Mouse (Mus musculus): ENCODE measurements at regions not wholly inside any gene's neighbourhood (a gene's known extent, or its start where the extent isn't known, plus 50 kb on each side); places are given as distances from the start of the nearest gene placed in this dataset.

DNA sequence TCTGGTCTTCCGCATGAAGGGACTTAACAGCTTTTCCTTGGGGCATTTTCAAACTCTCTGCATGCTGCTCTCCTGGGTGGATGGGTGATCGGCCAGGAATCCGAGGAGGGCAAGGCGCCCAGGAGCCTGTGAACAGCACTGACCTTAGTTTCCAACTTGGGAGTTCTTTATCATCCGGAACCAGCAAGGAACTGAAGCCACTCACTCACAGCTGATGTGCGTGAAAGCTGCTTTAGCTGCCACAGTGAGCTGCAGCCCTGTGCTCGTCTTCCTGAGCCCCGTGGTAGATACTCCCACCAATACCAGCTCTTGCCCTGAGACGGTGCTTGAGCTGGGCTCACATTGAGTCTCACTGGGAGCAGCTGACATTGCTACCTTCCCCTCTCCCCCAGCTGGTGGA lies 273.9 kb upstream of the Prox1 start:
- H3K4me3 ChIP-seq = no peak overlapping the region
- H3K4me1 ChIP-seq = peaks cover 20% of the 10 kb centered on the region
- no peaks in the 10 kb centered on the region for H3K9me3 ChIP-seq
- DNase-seq (ENCODE audit: extremely low spot score, low spot score) = no peak
- WGBS = 61% methylated on average over 9 of the region's 9 CpGs
- no peaks in the 10 kb centered on the region for H3K36me3 ChIP-seq (replicated peaks)
- H3K27me3 ChIP-seq (ENCODE audit: poor library complexity, severe bottlenecking) = peaks cover 26% of the 10 kb centered on the region
- H3K27ac ChIP-seq = no peak overlapping the region

GRCm38 (mm10) chr1:190443234-190443633 lies 272.7 kb upstream of the Prox1 start:
- H3K27me3 ChIP-seq (ENCODE audit: poor library complexity, severe bottlenecking) = peaks cover 17% of the 10 kb centered on the region
- no peaks in the 10 kb centered on the region for H3K9me3 ChIP-seq
- H3K27ac ChIP-seq = no peak overlapping the region
- no peak for DNase-seq (ENCODE audit: extremely low spot score, low spot score)
- H3K36me3 ChIP-seq (replicated peaks) = no peaks in the 10 kb centered on the region
- WGBS = 93% methylated on average over 3 of the region's 3 CpGs
- no peak overlapping the region for H3K4me3 ChIP-seq
- H3K4me1 ChIP-seq = peaks cover 19% of the 10 kb centered on the region

DNA sequence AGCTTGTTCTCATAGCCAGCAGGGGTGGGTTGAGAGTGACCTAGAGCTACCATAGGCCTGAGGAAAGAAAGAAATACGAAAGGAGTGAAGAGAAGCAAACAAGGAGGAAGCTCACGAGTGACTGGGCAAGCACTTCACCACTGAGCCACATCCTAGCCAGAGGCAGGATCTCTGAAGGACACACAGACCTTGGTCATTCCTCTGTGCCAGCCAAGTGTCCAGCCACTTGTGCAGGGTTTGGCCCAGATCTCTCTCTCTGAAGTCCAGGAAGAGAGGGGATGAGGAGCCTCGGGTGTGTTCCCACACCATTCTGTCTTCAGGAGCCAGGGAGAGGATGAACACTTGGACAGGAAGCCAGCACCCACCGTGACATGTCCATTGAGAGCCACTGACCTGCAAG lies 271.7 kb upstream of the Prox1 start:
- 83% methylated on average over 4 of the region's 4 CpGs for WGBS
- peaks cover 6% of the 10 kb centered on the region; the same call in 1 of the 2 replicates for H3K27me3 ChIP-seq (ENCODE audit: poor library complexity, severe bottlenecking)
- no peaks in the 10 kb centered on the region for H3K9me3 ChIP-seq
- H3K27ac ChIP-seq = no peak overlapping the region
- no peak for DNase-seq (ENCODE audit: extremely low spot score, low spot score)
- no peaks in the 10 kb centered on the region for H3K36me3 ChIP-seq (replicated peaks)
- peaks cover 14% of the 10 kb centered on the region for H3K4me1 ChIP-seq
- no peak overlapping the region for H3K4me3 ChIP-seq

- Histone ChIP-seq H3K9me3 (no peaks in the 10 kb centered on the region), H3K36me3 (replicated peaks) (no peaks in the 10 kb centered on the region), H3K4me3 (no peak overlapping the region), H3K27ac (no peak overlapping the region), H3K4me1 (no peaks in the 10 kb centered on the region), H3K27me3 (ENCODE audit: poor library complexity, severe bottlenecking) (no peaks in the 10 kb centered on the region)
- no peak for DNase-seq (ENCODE audit: extremely low spot score, low spot score)
- WGBS = 87% methylated on average over 2 of the region's 2 CpGs
Measured at GRCm38 (mm10) chr1:190438789-190439188, 268.3 kb upstream of the Prox1 start.

GRCm38 (mm10) chr1:190422874-190423273 lies 252.4 kb upstream of the Prox1 start:
- no peak overlapping the region for H3K4me3 ChIP-seq
- H3K36me3 ChIP-seq (replicated peaks) = no peaks in the 10 kb centered on the region
- no peak overlapping the region for H3K27ac ChIP-seq
- 89% methylated on average over 9 of the region's 9 CpGs for WGBS
- DNase-seq (ENCODE audit: extremely low spot score, low spot score) = no peak
- peaks cover 6% of the 10 kb centered on the region for H3K4me1 ChIP-seq
- no peaks in the 10 kb centered on the region; the same call in 1 of the 2 replicates for H3K27me3 ChIP-seq (ENCODE audit: poor library complexity, severe bottlenecking)
- H3K9me3 ChIP-seq = peaks cover 6% of the 10 kb centered on the region; the same call in 1 of the 2 replicates

GRCm38 (mm10) chr1:190419709-190420108 lies 249.2 kb upstream of the Prox1 start:
- no peak for DNase-seq (ENCODE audit: extremely low spot score, low spot score)
- Histone ChIP-seq H3K36me3 (replicated peaks) (no peaks in the 10 kb centered on the region), H3K27me3 (ENCODE audit: poor library complexity, severe bottlenecking) (no peaks in the 10 kb centered on the region), H3K4me3 (no peak overlapping the region), H3K27ac (no peak overlapping the region), H3K9me3 (peaks cover 6% of the 10 kb centered on the region; the same call in 1 of the 2 replicates), H3K4me1 (peaks cover 9% of the 10 kb centered on the region)
- 92% methylated on average over 13 of the region's 13 CpGs for WGBS

DNA sequence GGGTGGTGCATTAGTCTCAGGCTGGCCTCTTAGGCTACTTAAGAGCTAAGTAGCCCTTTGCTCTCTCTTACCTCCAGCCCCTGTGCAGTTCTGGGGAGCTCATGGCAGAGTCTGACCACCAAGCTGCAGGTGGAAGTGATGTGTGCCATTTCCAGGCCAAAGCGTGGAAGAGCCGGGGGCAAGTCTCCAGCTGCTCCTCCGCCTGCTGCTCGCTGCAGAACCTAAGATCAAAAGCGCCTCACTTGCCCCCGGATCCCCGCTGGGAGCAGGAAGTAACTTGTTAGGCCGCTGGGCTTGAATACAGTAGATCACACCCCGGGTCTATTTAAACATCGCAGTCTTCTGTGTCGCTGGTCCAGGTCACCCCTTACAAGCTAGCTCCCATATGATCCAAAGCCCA lies 246.8 kb upstream of the Prox1 start:
- no peak overlapping the region for H3K27ac ChIP-seq
- no peaks in the 10 kb centered on the region for H3K27me3 ChIP-seq (ENCODE audit: poor library complexity, severe bottlenecking)
- H3K36me3 ChIP-seq (replicated peaks) = no peaks in the 10 kb centered on the region
- no peaks in the 10 kb centered on the region for H3K9me3 ChIP-seq
- 33% methylated on average over 11 of the region's 11 CpGs for WGBS
- H3K4me3 ChIP-seq = no peak overlapping the region
- H3K4me1 ChIP-seq = peaks cover 12% of the 10 kb centered on the region
- DNase-seq (ENCODE audit: extremely low spot score, low spot score) = no peak

- Histone ChIP-seq H3K27me3 (ENCODE audit: poor library complexity, severe bottlenecking) (no peaks in the 10 kb centered on the region), H3K9me3 (no peaks in the 10 kb centered on the region), H3K4me1 (peaks cover 12% of the 10 kb centered on the region; the same call in 1 of the 2 replicates), H3K36me3 (replicated peaks) (no peaks in the 10 kb centered on the region), H3K4me3 (no peak overlapping the region), H3K27ac (no peak overlapping the region)
- DNase-seq (ENCODE audit: extremely low spot score, low spot score) = no peak
- 90% methylated on average over 5 of the region's 5 CpGs for WGBS
Measured at GRCm38 (mm10) chr1:190411756-190412155, 241.2 kb upstream of the Prox1 start.

DNA sequence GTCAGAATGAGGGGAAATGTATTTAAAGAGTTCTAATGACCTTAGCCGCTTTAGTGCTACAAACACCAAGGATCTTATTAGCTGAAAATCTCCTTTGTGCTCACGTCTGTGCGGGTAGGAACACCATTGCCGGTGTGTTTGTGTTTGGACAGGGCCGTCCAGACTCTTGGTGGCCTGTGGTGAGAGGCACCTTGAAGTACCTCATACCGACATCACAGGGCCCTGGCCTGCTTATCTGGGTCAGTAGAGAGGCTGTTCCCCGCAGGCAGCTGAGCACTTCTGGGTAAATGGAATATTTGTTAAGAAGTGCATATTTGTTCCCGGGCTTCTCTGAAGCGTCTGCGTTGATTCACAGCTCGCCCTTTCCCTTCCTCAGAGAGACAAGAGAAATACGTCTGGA lies 232.8 kb upstream of the Prox1 start:
- 66% methylated on average over 12 of the region's 12 CpGs for WGBS
- no peaks in the 10 kb centered on the region for H3K9me3 ChIP-seq
- H3K4me3 ChIP-seq = no peak overlapping the region
- no peak overlapping the region for H3K27ac ChIP-seq
- peaks cover 16% of the 10 kb centered on the region; the same call in 1 of the 2 replicates for H3K4me1 ChIP-seq
- H3K27me3 ChIP-seq (ENCODE audit: poor library complexity, severe bottlenecking) = peaks cover 34% of the 10 kb centered on the region
- DNase-seq (ENCODE audit: extremely low spot score, low spot score) = no peak
- H3K36me3 ChIP-seq (replicated peaks) = no peaks in the 10 kb centered on the region

DNA sequence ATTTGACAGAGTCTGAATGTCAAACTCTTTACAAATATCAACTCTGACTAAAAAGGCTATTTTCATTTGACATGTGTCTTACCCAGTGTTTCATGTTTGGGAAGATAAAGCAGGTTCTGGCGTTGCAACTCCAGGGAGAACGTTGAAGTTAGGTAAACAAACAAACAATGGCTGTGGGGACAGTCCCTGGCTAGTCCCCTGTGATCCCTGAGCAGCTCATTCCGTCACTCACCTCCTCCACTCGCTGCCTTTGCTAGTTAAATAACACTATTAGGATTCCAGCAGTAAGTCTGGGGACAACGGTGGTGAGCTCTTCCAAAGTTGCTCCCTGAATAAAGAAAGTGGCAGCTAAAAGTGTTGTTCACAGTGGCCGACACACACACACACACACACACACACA lies 227.8 kb upstream of the Prox1 start:
- no peaks in the 10 kb centered on the region for H3K36me3 ChIP-seq (replicated peaks)
- H3K9me3 ChIP-seq = no peaks in the 10 kb centered on the region
- no peak overlapping the region for H3K27ac ChIP-seq
- no peak overlapping the region for H3K4me3 ChIP-seq
- H3K27me3 ChIP-seq (ENCODE audit: poor library complexity, severe bottlenecking) = peaks cover 15% of the 10 kb centered on the region
- DNase-seq (ENCODE audit: extremely low spot score, low spot score) = no peak
- H3K4me1 ChIP-seq = peaks cover 10% of the 10 kb centered on the region; the same call in 1 of the 2 replicates
- WGBS = 78% methylated on average over 6 of the region's 6 CpGs

DNA sequence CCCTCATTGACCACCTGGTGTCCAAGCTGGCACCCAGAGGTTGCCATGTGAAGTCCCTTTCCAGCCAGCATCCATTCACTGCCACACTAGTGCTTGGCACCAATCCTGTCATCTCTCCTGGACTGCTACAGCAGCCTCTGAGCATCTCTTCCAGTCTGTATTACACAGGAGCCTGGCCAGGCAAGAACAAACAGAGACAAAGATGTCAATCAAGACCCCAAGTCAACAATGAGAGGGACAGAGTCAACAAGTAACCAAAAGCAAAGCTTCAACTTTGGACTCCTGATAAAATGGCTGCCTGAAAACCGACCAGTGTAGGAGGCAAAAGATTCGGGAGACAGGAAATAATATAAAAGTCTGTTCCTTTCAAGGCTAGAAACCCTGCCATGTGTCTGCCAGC lies 227.3 kb upstream of the Prox1 start:
- WGBS = 85% methylated on average over 2 of the region's 2 CpGs
- Histone ChIP-seq H3K36me3 (replicated peaks) (no peaks in the 10 kb centered on the region), H3K4me1 (peaks cover 5% of the 10 kb centered on the region; the same call in 1 of the 2 replicates), H3K27me3 (ENCODE audit: poor library complexity, severe bottlenecking) (peaks cover 15% of the 10 kb centered on the region), H3K27ac (no peak overlapping the region), H3K9me3 (no peaks in the 10 kb centered on the region), H3K4me3 (no peak overlapping the region)
- no peak for DNase-seq (ENCODE audit: extremely low spot score, low spot score)

DNA sequence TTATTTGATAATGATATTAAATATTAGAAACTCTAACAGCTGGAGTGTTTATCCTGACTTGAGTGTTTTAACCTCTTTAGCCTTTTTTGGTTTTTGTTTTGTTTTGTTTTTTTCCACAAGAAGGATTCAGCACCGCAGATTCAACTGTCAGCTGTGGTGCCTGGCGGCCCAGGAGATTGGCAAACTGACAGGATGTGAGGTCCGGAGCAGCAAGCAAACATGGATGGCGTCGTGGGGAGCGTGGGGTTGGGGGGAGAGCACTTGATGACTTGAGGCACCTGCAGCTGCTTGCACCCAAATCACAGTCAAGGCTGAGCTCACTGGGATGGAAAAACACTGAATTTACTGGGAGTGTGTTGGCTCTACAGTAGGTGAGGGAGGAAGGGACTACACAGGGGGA lies 222.5 kb upstream of the Prox1 start:
- H3K4me3 ChIP-seq = no peak overlapping the region
- H3K27ac ChIP-seq = no peak overlapping the region
- no peaks in the 10 kb centered on the region for H3K36me3 ChIP-seq (replicated peaks)
- H3K9me3 ChIP-seq = no peaks in the 10 kb centered on the region
- no peak for DNase-seq (ENCODE audit: extremely low spot score, low spot score)
- 88% methylated on average over 6 of the region's 6 CpGs for WGBS
- H3K4me1 ChIP-seq = no peaks in the 10 kb centered on the region
- H3K27me3 ChIP-seq (ENCODE audit: poor library complexity, severe bottlenecking) = peaks cover 11% of the 10 kb centered on the region; the same call in 1 of the 2 replicates

- Histone ChIP-seq H3K9me3 (no peaks in the 10 kb centered on the region), H3K27ac (no peak overlapping the region), H3K27me3 (ENCODE audit: poor library complexity, severe bottlenecking) (peaks cover 53% of the 10 kb centered on the region), H3K4me3 (no peak overlapping the region), H3K36me3 (replicated peaks) (no peaks in the 10 kb centered on the region), H3K4me1 (peaks cover 11% of the 10 kb centered on the region)
- 91% methylated on average over 4 of the region's 4 CpGs for WGBS
- DNase-seq (ENCODE audit: extremely low spot score, low spot score) = no peak
Measured at GRCm38 (mm10) chr1:190388853-190389252, 218.3 kb upstream of the Prox1 start.

DNA sequence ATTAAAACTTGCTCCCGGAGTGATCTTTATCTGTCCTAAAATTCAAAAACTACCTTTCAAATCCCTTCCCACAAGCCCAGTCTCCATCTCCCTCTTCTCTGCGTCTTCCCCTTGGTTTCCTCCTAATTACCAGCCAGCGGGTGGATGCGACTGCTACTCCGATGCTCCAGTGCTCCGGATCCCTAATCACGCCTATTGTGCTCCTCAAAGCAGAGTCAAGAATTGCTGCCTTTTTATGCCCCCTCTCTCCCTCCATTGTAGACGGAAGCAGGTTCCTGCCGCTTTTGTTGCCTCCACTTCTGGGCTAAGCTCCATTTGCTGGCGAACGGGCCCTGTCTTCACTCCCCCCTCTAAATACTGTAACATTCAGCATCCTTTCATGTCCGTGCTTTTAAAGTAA lies 214.0 kb upstream of the Prox1 start:
- DNase-seq (ENCODE audit: extremely low spot score, low spot score) = peak; percentile 18
- WGBS = 27% methylated on average over 12 of the region's 12 CpGs
- Histone ChIP-seq H3K9me3 (no peaks in the 10 kb centered on the region), H3K27me3 (ENCODE audit: poor library complexity, severe bottlenecking) (peaks cover 94% of the 10 kb centered on the region), H3K27ac (no peak overlapping the region), H3K36me3 (replicated peaks) (no peaks in the 10 kb centered on the region), H3K4me3 (peak overlapping the region; percentile 19; the same call in 1 of the 2 replicates), H3K4me1 (peaks cover 31% of the 10 kb centered on the region)

Measured in forebrain, embryonic 10.5 days (tissue).